In the genomic region with DNA sequence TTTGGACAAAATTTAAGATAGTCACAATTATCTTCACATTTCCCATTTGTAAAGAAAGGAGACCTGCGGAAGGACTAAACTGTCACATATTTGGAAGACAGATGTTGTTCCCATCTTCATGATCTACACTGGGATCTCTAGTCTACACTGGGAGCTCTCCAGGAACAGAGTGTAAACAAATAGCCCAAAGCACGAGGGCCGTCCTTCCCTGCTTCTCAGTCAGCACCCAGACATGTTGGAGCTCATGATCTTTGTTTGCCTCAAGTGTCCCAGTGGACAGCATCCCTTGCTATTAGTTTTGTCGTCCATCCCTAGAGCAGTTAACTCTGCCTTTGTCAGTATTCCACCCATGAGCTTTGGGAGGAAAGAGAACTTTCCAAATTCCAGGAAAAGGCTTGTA, we compare ENCODE assay signal across 31 mouse cellular contexts. TPM values are rescaled to one million over a fixed set of nuclear protein-coding genes. Genes with fewer than 3 reads are reported as not detected.
A peak's percentile ranks its signal among the peaks of the same experiment; 100 is the strongest.
DNase-seq lines count a peak whose midpoint lies in the region; ATAC-seq lines count a peak whose summit lies in the region.
"Had no signal": no experiment of that assay in that cellular context is flagged by ENCODE, and none has a peak within 500 bp of the region (broad histone marks: within the 10 kb centered on the region; RNA-seq: fewer than 3 reads in every experiment).

No protein-coding gene starts in this region.

- H3K36me3 ChIP-seq in heart, embryonic 11.5 days (ENCODE audit: control insufficient read depth, insufficient read depth, low read length) = no peaks in the 10 kb centered on the region
- no peaks in the 10 kb centered on the region for H3K36me3 ChIP-seq in liver, embryonic 12.5 days
- H3K36me3 ChIP-seq in liver, embryonic 15.5 days (replicated peaks) = no peaks in the 10 kb centered on the region
- H3K36me3 ChIP-seq: forebrain, embryonic 10.5 days; G1E; heart, embryonic 13.5 days; hindbrain, embryonic 10.5 days; hindbrain, embryonic 13.5 days had no signal

- H3K4me1 ChIP-seq in heart, embryonic 11.5 days (ENCODE audit: control insufficient read depth, insufficient read depth, low read length) = peaks cover 7% of the 10 kb centered on the region; the same call in 1 of the 2 replicates
- peaks cover 90% of the 10 kb centered on the region for H3K4me1 ChIP-seq in liver, embryonic 12.5 days
- peaks cover 78% of the 10 kb centered on the region for H3K4me1 ChIP-seq in liver, embryonic 15.5 days (replicated peaks)

- 56% methylated on average over 4 of the region's 4 CpGs for WGBS in heart, embryonic 11.5 days (ENCODE audit: insufficient replicate concordance)
- 53% methylated on average over 4 of the region's 4 CpGs for WGBS in liver, embryonic 12.5 days (ENCODE audit: insufficient replicate concordance)
- 66% methylated on average over 4 of the region's 4 CpGs for WGBS in liver, embryonic 15.5 days (ENCODE audit: insufficient replicate concordance)

- H3K4me2 ChIP-seq in heart, embryonic 11.5 days = peak overlapping the region; percentile 6; the same call in 1 of the 2 replicates
- peak overlapping the region; percentile 51 for H3K4me2 ChIP-seq in liver, embryonic 12.5 days
- peak overlapping the region; percentile 31 for H3K4me2 ChIP-seq in liver, embryonic 15.5 days
- H3K4me2 ChIP-seq: heart, embryonic 13.5 days; hindbrain, embryonic 13.5 days had no signal

- no peak overlapping the region for H3K27ac ChIP-seq in heart, embryonic 11.5 days (ENCODE audit: low read depth, low read length)
- no peak overlapping the region; the same call in 1 of the 2 replicates for H3K27ac ChIP-seq in liver, embryonic 12.5 days
- H3K27ac ChIP-seq in liver, embryonic 15.5 days (replicated peaks) = no peak overlapping the region
- H3K27ac ChIP-seq: forebrain, embryonic 10.5 days; gastrocnemius, adult 2 months; heart, embryonic 13.5 days; hindbrain, embryonic 10.5 days; hindbrain, embryonic 13.5 days had no signal

- H3K4me3 ChIP-seq in heart, embryonic 11.5 days (ENCODE audit: low read depth, low read length) = no peak overlapping the region
- H3K4me3 ChIP-seq in liver, embryonic 12.5 days = peak overlapping the region; percentile 3; the same call in 1 of the 2 replicates
- no peak overlapping the region for H3K4me3 ChIP-seq in liver, embryonic 15.5 days (replicated peaks)
- H3K4me3 ChIP-seq: forebrain, embryonic 10.5 days; gastrocnemius, adult 2 months; heart, embryonic 13.5 days; hindbrain, embryonic 10.5 days; hindbrain, embryonic 13.5 days had no signal

- no peak overlapping the region for H3K9ac ChIP-seq in heart, embryonic 11.5 days (ENCODE audit: low read depth, low read length)
- peak overlapping the region; percentile 27; the same call in 1 of the 2 replicates for H3K9ac ChIP-seq in liver, embryonic 12.5 days
- no peak overlapping the region for H3K9ac ChIP-seq in liver, embryonic 15.5 days
- H3K9ac ChIP-seq: forebrain, postnatal 0 days; heart, embryonic 13.5 days; hindbrain, embryonic 13.5 days had no signal

- intact Hi-C loops in heart, postnatal 25 days (cut with DNase I) = no loop called here
- intact Hi-C loops in left cerebral cortex, postnatal 36 days (cut with DNase I) = no loop called here
- intact Hi-C loops in left cerebral cortex, postnatal 4 days (cut with DNase I) = no loop called here

- no peak for DNase-seq in heart, postnatal 25 days (ENCODE audit: low spot score)
- no peak for DNase-seq in embryo, embryonic 9.5 days (ENCODE audit: extremely low spot score)
- DNase-seq in left cerebral cortex, postnatal 36 days (ENCODE audit: low spot score in 2 of 2) = no peak
- DNase-seq in left cerebral cortex, postnatal 4 days = no peak
- DNase-seq: adrenal gland, adult 2 months; adrenal gland, postnatal 25 days; B cell, adult 2 months; cerebellum, adult 11-12 months; cerebellum, adult 8-10 months; cerebellum, postnatal 10 days; cerebellum, postnatal 36 days; embryo, embryonic 11 days; forebrain, postnatal 0 days; gastrocnemius, adult 2 months; gastrocnemius, postnatal 14 days; heart, adult 18-20 months; heart, postnatal 36 days had no signal

- ATAC-seq in heart, embryonic 11.5 days (replicated peaks; ENCODE audit: insufficient number of reproducible peaks, low FRiP score, low TSS enrichment) = no peak
- ATAC-seq in liver, embryonic 12.5 days = no peak
- ATAC-seq in liver, embryonic 15.5 days (ENCODE audit: insufficient read depth) = no peak
- ATAC-seq: forebrain, embryonic 14.5 days; forebrain, postnatal 0 days; hindbrain, embryonic 16.5 days; Patski had no signal

- no peaks in the 10 kb centered on the region for H3K9me3 ChIP-seq in heart, embryonic 11.5 days (replicated peaks; ENCODE audit: control insufficient read depth, low read length)
- no peaks in the 10 kb centered on the region for H3K9me3 ChIP-seq in liver, embryonic 12.5 days (replicated peaks)
- H3K9me3 ChIP-seq in liver, embryonic 15.5 days (replicated peaks) = no peaks in the 10 kb centered on the region
- H3K9me3 ChIP-seq: forebrain, embryonic 10.5 days; heart, embryonic 13.5 days; hindbrain, embryonic 10.5 days; hindbrain, embryonic 13.5 days had no signal

- peaks cover 17% of the 10 kb centered on the region for H3K27me3 ChIP-seq in heart, embryonic 11.5 days (ENCODE audit: control insufficient read depth, insufficient read depth, low read length)
- peaks cover 4% of the 10 kb centered on the region; the same call in 1 of the 2 replicates for H3K27me3 ChIP-seq in liver, embryonic 12.5 days (replicated peaks)
- peaks cover 19% of the 10 kb centered on the region for H3K27me3 ChIP-seq in liver, embryonic 15.5 days
- H3K27me3 ChIP-seq: CH12.LX had no signal

RNA-seq across cellular contexts. Expression of a gene that starts 4.4 kb away (rescaled TPM):
- 0.40 and 0.92 TPM in 2 replicates for polyA plus RNA-seq in heart, embryonic 11.5 days (2014; fragmentation: Nextera tagmentation; extraction: Ambion mirVana)
- under 1 TPM; 0.29 to 0.50 TPM for total RNA-seq in heart, postnatal 25 days (2021)
- 1.3 and 1.4 TPM in 2 replicates for polyA plus RNA-seq in liver, embryonic 12.5 days (2016; fragmentation: Nextera tagmentation; extraction: Ambion mirVana)
- 2.2 and 2.8 TPM in 2 replicates for polyA plus RNA-seq in liver, embryonic 15.5 days (2015; fragmentation: Nextera tagmentation; extraction: Ambion mirVana)
- total RNA-seq in left cerebral cortex, postnatal 36 days (2021) = under 1 TPM in 1 of 2 experiments, not detected in 1; 0.16 TPM
- total RNA-seq in left cerebral cortex, postnatal 4 days (2021) = not detected
- total RNA-seq: CH12.LX; gastrocnemius, adult 2 months; gastrocnemius, postnatal 14 days had no signal
- polyA plus RNA-seq: brain, embryonic 14.5 days; cortical plate, adult 2 months; forebrain, embryonic 14.5 days; forebrain, postnatal 0 days; G1E; Patski had no signal
